Mouse (Mus musculus): ENCODE results near the gene Gm44973. TPM values are rescaled to one million over a fixed set of nuclear protein-coding genes. Genes with fewer than 3 reads are reported as not detected.

The Gm44973 gene
- polyA plus RNA-seq, 1 experiment from 2014 or later = 0.78 TPM

Other genes with a start within 250 kb of the Gm44973 start
- not detected in 2 replicates for gene Fam71e2, start 244.2 kb upstream of the Gm44973 start, polyA plus RNA-seq (2015; fragmentation: Nextera tagmentation; extraction: Ambion mirVana)
- 0.06 TPM in 1 of 2 replicates, not detected in the other for gene Il11, start 232.6 kb upstream of the Gm44973 start, polyA plus RNA-seq (2015; fragmentation: Nextera tagmentation; extraction: Ambion mirVana)
- 0.25 TPM in 1 of 2 replicates, not detected in the other for gene Tmem190, start 232.6 kb upstream of the Gm44973 start, polyA plus RNA-seq (2015; fragmentation: Nextera tagmentation; extraction: Ambion mirVana)
- 4.2 and 5.0 TPM in 2 replicates for gene Tmem238, start 225.8 kb upstream of the Gm44973 start, polyA plus RNA-seq (2015; fragmentation: Nextera tagmentation; extraction: Ambion mirVana)
- gene Rpl28, start 222.6 kb upstream of the Gm44973 start, polyA plus RNA-seq (2015; fragmentation: Nextera tagmentation; extraction: Ambion mirVana) = 197 and 209 TPM in 2 replicates
- 283 and 347 TPM in 2 replicates for gene Ube2s, start 202.9 kb upstream of the Gm44973 start, polyA plus RNA-seq (2015; fragmentation: Nextera tagmentation; extraction: Ambion mirVana)
- 0.05 and 0.14 TPM in 2 replicates for gene Shisa7, start 170.8 kb upstream of the Gm44973 start, polyA plus RNA-seq (2015; fragmentation: Nextera tagmentation; extraction: Ambion mirVana)
- gene Isoc2b, start 145.2 kb upstream of the Gm44973 start, polyA plus RNA-seq (2015; fragmentation: Nextera tagmentation; extraction: Ambion mirVana) = 3.0 and 4.8 TPM in 2 replicates
- gene Isoc2a, start 138.3 kb upstream of the Gm44973 start, polyA plus RNA-seq (2015; fragmentation: Nextera tagmentation; extraction: Ambion mirVana) = 1.3 and 1.6 TPM in 2 replicates
- gene Gm36210, start 109.0 kb upstream of the Gm44973 start, polyA plus RNA-seq (2015; fragmentation: Nextera tagmentation; extraction: Ambion mirVana) = not detected in 2 replicates
- gene Zfp628, start 100.3 kb upstream of the Gm44973 start, polyA plus RNA-seq (2015; fragmentation: Nextera tagmentation; extraction: Ambion mirVana) = 2.1 and 3.0 TPM in 2 replicates
- 4.2 and 5.3 TPM in 2 replicates for gene Nat14, start 93.5 kb upstream of the Gm44973 start, polyA plus RNA-seq (2015; fragmentation: Nextera tagmentation; extraction: Ambion mirVana)
- 2.6 and 3.3 TPM in 2 replicates for gene Ssc5d, start 89.7 kb upstream of the Gm44973 start, polyA plus RNA-seq (2015; fragmentation: Nextera tagmentation; extraction: Ambion mirVana)
- 4.8 and 5.3 TPM in 2 replicates for gene Sbk2, start 51.1 kb upstream of the Gm44973 start, polyA plus RNA-seq (2015; fragmentation: Nextera tagmentation; extraction: Ambion mirVana)
- 0.33 and 0.55 TPM in 2 replicates for gene Sbk3, start 44.3 kb upstream of the Gm44973 start, polyA plus RNA-seq (2015; fragmentation: Nextera tagmentation; extraction: Ambion mirVana)
- gene Zfp579, start 19.3 kb upstream of the Gm44973 start, polyA plus RNA-seq (2015; fragmentation: Nextera tagmentation; extraction: Ambion mirVana) = 22.5 and 26.7 TPM in 2 replicates
- 11.3 and 12.1 TPM in 2 replicates for gene Zfp524, start 1.1 kb upstream of the Gm44973 start, polyA plus RNA-seq (2015; fragmentation: Nextera tagmentation; extraction: Ambion mirVana)
- 26.2 and 31.4 TPM in 2 replicates for gene Fiz1, start 799 bp upstream of the Gm44973 start, polyA plus RNA-seq (2015; fragmentation: Nextera tagmentation; extraction: Ambion mirVana)
- gene Zfp865, start 4.9 kb downstream of the Gm44973 start, polyA plus RNA-seq (2015; fragmentation: Nextera tagmentation; extraction: Ambion mirVana) = 3.3 and 5.5 TPM in 2 replicates
- gene Ccdc106, start 5.1 kb downstream of the Gm44973 start, polyA plus RNA-seq (2015; fragmentation: Nextera tagmentation; extraction: Ambion mirVana) = 1.7 and 3.7 TPM in 2 replicates
- gene 4632433K11Rik, start 18.6 kb downstream of the Gm44973 start, polyA plus RNA-seq (2015; fragmentation: Nextera tagmentation; extraction: Ambion mirVana) = not detected in 2 replicates
- 5.4 and 6.5 TPM in 2 replicates for gene Zfp784, start 22.9 kb downstream of the Gm44973 start, polyA plus RNA-seq (2015; fragmentation: Nextera tagmentation; extraction: Ambion mirVana)
- 14.7 and 17.2 TPM in 2 replicates for gene Zfp580, start 36.0 kb downstream of the Gm44973 start, polyA plus RNA-seq (2015; fragmentation: Nextera tagmentation; extraction: Ambion mirVana)
- gene U2af2, start 46.6 kb downstream of the Gm44973 start, polyA plus RNA-seq (2015; fragmentation: Nextera tagmentation; extraction: Ambion mirVana) = 63.0 and 78.8 TPM in 2 replicates
- gene Epn1, start 64.7 kb downstream of the Gm44973 start, polyA plus RNA-seq (2015; fragmentation: Nextera tagmentation; extraction: Ambion mirVana) = 43.1 and 57.0 TPM in 2 replicates
- not detected in 2 replicates for gene Rfpl4, start 101.5 kb downstream of the Gm44973 start, polyA plus RNA-seq (2015; fragmentation: Nextera tagmentation; extraction: Ambion mirVana)
- gene Rasl2-9, start 110.5 kb downstream of the Gm44973 start, polyA plus RNA-seq (2015; fragmentation: Nextera tagmentation; extraction: Ambion mirVana) = 1.3 and 1.7 TPM in 2 replicates
- not detected in 2 replicates for gene Vmn1r55, start 134.2 kb downstream of the Gm44973 start, polyA plus RNA-seq (2015; fragmentation: Nextera tagmentation; extraction: Ambion mirVana)
- not detected in 2 replicates for gene Vmn1r56, start 181.3 kb downstream of the Gm44973 start, polyA plus RNA-seq (2015; fragmentation: Nextera tagmentation; extraction: Ambion mirVana)
- gene Vmn1r57, start 203.0 kb downstream of the Gm44973 start, polyA plus RNA-seq (2015; fragmentation: Nextera tagmentation; extraction: Ambion mirVana) = not detected in 2 replicates